Mouse (Mus musculus): Measurements from ENCODE around the gene Pik3cb.

Gene Pik3cb

GRCm38 (mm10) chr9:99140063-99140882, at the start of gene Pik3cb:
Pik3cb (minus strand) TSS chr9:99140621.
- DNase-seq (ENCODE audit: extremely low read depth, low read depth), result peak; percentile 59

- DNase-seq (ENCODE audit: extremely low read depth, low read depth), result no peak
These were observed 42.7 kb upstream of the Pik3cb start for GRCm38 (mm10) chr9:99183043-99183670.

- DNase-seq (ENCODE audit: extremely low read depth, low read depth), result peak; percentile 98
These were observed 41.7 kb upstream of the Pik3cb start for GRCm38 (mm10) chr9:99182121-99182520.

GRCm38 (mm10) chr9:99180272-99180671, 39.9 kb upstream of the Pik3cb start:
- DNase-seq (ENCODE audit: extremely low read depth, low read depth), result no peak

- no peak for DNase-seq (ENCODE audit: extremely low read depth, low read depth)
These were observed 38.3 kb upstream of the Pik3cb start for GRCm38 (mm10) chr9:99178736-99179135.

GRCm38 (mm10) chr9:99175774-99176173, 35.4 kb upstream of the Pik3cb start:
- no peak for DNase-seq (ENCODE audit: extremely low read depth, low read depth)

GRCm38 (mm10) chr9:99172811-99173210, 32.4 kb upstream of the Pik3cb start:
- no peak for DNase-seq (ENCODE audit: extremely low read depth, low read depth)

- DNase-seq (ENCODE audit: extremely low read depth, low read depth), result no peak
These were observed 30.8 kb upstream of the Pik3cb start for GRCm38 (mm10) chr9:99171186-99171585.

- DNase-seq (ENCODE audit: extremely low read depth, low read depth), result no peak
These were observed 28.6 kb upstream of the Pik3cb start for GRCm38 (mm10) chr9:99169029-99169428.

- DNase-seq (ENCODE audit: extremely low read depth, low read depth), result no peak
These were observed 26.5 kb upstream of the Pik3cb start for GRCm38 (mm10) chr9:99166946-99167345.

GRCm38 (mm10) chr9:99165956-99166355, 25.5 kb upstream of the Pik3cb start:
- DNase-seq (ENCODE audit: extremely low read depth, low read depth), result no peak

- DNase-seq (ENCODE audit: extremely low read depth, low read depth), result peak; percentile 75
These were observed 24.3 kb upstream of the Pik3cb start for GRCm38 (mm10) chr9:99164664-99165226.

GRCm38 (mm10) chr9:99164148-99164503, 23.7 kb upstream of the Pik3cb start:
- peak; percentile 80 for DNase-seq (ENCODE audit: extremely low read depth, low read depth)

- DNase-seq (ENCODE audit: extremely low read depth, low read depth), result no peak
These were observed 23.2 kb upstream of the Pik3cb start for GRCm38 (mm10) chr9:99163420-99164147.

GRCm38 (mm10) chr9:99162839-99163238, 22.4 kb upstream of the Pik3cb start:
- DNase-seq (ENCODE audit: extremely low read depth, low read depth), result peak; percentile 80

- DNase-seq (ENCODE audit: extremely low read depth, low read depth), result no peak
These were observed 20.4 kb upstream of the Pik3cb start for GRCm38 (mm10) chr9:99160780-99161179.

GRCm38 (mm10) chr9:99159932-99160331, 19.5 kb upstream of the Pik3cb start:
- DNase-seq (ENCODE audit: extremely low read depth, low read depth), result no peak

- no peak for DNase-seq (ENCODE audit: extremely low read depth, low read depth)
These were observed 18.3 kb upstream of the Pik3cb start for GRCm38 (mm10) chr9:99158708-99159107.

GRCm38 (mm10) chr9:99158203-99158632, 17.8 kb upstream of the Pik3cb start:
- DNase-seq (ENCODE audit: extremely low read depth, low read depth), result peak; percentile 86

- no peak for DNase-seq (ENCODE audit: extremely low read depth, low read depth)
These were observed 13.2 kb upstream of the Pik3cb start for GRCm38 (mm10) chr9:99153655-99154054.

- no peak for DNase-seq (ENCODE audit: extremely low read depth, low read depth)
These were observed 12.5 kb upstream of the Pik3cb start for GRCm38 (mm10) chr9:99152699-99153490.
